8 mouse cellular contexts compared by ENCODE assay signal in genomic region chr4:99828739-99829093, GRCm38 (mm10). TPM values are rescaled to one million over a fixed set of nuclear protein-coding genes. Genes with fewer than 3 reads are reported as not detected.
DNase-seq lines count a peak whose midpoint lies in the region; ATAC-seq and TF ChIP-seq lines count a peak whose summit lies in the region.

No protein-coding gene starts in this region.

- TF ChIP-seq EP300 in CH12.LX (IDR thresholded peaks at IDR 0.05; ENCODE audit: low read length), result no peak

- H3K79me2 ChIP-seq in CH12.LX (replicated peaks; ENCODE audit: control insufficient read depth, extremely low read depth, insufficient read depth, poor library complexity, severe bottlenecking), result peaks cover 9% of the 10 kb centered on the region; the same call in 1 of the 2 replicates

- H3K9me3 ChIP-seq in heart, embryonic 10.5 days, result no peaks in the 10 kb centered on the region
- no peaks in the 10 kb centered on the region for H3K9me3 ChIP-seq in CH12.LX (replicated peaks; ENCODE audit: low read length)
- H3K9me3 ChIP-seq in forebrain, embryonic 16.5 days (ENCODE audit: control insufficient read depth, low read length), result no peaks in the 10 kb centered on the region
- no peaks in the 10 kb centered on the region for H3K9me3 ChIP-seq in liver, embryonic 16.5 days (replicated peaks; ENCODE audit: control insufficient read depth, low read length)

- peak overlapping the region; percentile 94 for H3K27ac ChIP-seq in heart, embryonic 10.5 days
- H3K27ac ChIP-seq in CH12.LX (ENCODE audit: insufficient read depth, low read depth), result no peak overlapping the region
- peak overlapping the region; percentile 96 for H3K27ac ChIP-seq in forebrain, embryonic 16.5 days (ENCODE audit: low read length)
- H3K27ac ChIP-seq in liver, embryonic 16.5 days (ENCODE audit: low read length), result peak overlapping the region; percentile 17; the same call in 1 of the 2 replicates

- TF ChIP-seq POLR2A in CH12.LX (IDR thresholded peaks at IDR 0.05; ENCODE audit: low read depth, low read length), result no peak; the same call in 1 of the 2 replicates

- no peak for TF ChIP-seq CTCF in CH12.LX (conservative IDR thresholded peaks at IDR 0.05 in 1 of 2, IDR thresholded peaks at IDR 0.05 in 1 of 2; ENCODE audit: low read depth in 2 of 2, low read length in 2 of 2)

- no peak for DNase-seq in heart, embryonic 10.5 days (ENCODE audit: low spot score)
- DNase-seq in heart, postnatal 36 days, result no peak
- DNase-seq in CH12.LX (ENCODE audit: extremely low read depth), result no peak
- no peak for DNase-seq in yolk sac, embryonic 10.5 days (ENCODE audit: low spot score)
- DNase-seq in left cerebral cortex, postnatal 25 days (ENCODE audit: low spot score in 2 of 2), result no peak

- in situ Hi-C loops in CH12.LX (cut with MboI; ENCODE audit: low pct_ligation_motif_present, low pct_unique_long_range_greater_than_20kb, low sequenced_read_pairs), result no loop called here

- intact Hi-C loops in heart, postnatal 36 days (cut with DNase I), result no loop called here
- intact Hi-C loops in left cerebral cortex, postnatal 25 days (cut with DNase I), result no loop called here

- no peak overlapping the region; the same call in 1 of the 2 replicates for H3K4me2 ChIP-seq in CH12.LX (ENCODE audit: insufficient read depth, low read depth, poor library complexity, severe bottlenecking)
- peak overlapping the region; percentile 63 for H3K4me2 ChIP-seq in forebrain, embryonic 16.5 days (ENCODE audit: low read length)
- H3K4me2 ChIP-seq in liver, embryonic 16.5 days (ENCODE audit: low read depth, low read length), result peak overlapping the region; percentile 87

- dilution Hi-C loops in CH12.LX (cut with MboI; ENCODE audit: extremely low pct_ligation_motif_present, extremely low pct_unique_long_range_greater_than_20kb, low sequenced_read_pairs), result no loop called here

- H3K9ac ChIP-seq in CH12.LX (ENCODE audit: insufficient read depth, low read depth), result peak overlapping the region; percentile 82
- H3K9ac ChIP-seq in forebrain, embryonic 16.5 days (replicated peaks; ENCODE audit: low read depth, low read length), result peak overlapping the region; percentile 87
- peak overlapping the region; percentile 75 for H3K9ac ChIP-seq in liver, embryonic 16.5 days (ENCODE audit: low read depth, low read length)

- ATAC-seq in forebrain, embryonic 16.5 days, result peak; percentile 43
- ATAC-seq in liver, embryonic 16.5 days (ENCODE audit: low read depth), result peak; percentile 3; the same call in 1 of the 2 replicates
- no peak for ATAC-seq in granulocyte monocyte progenitor cell, adult 5-6 weeks (replicated peaks; ENCODE audit: poor library complexity, severe bottlenecking)

- H3K27me3 ChIP-seq in heart, embryonic 10.5 days (ENCODE audit: insufficient read depth, poor library complexity, severe bottlenecking), result no peaks in the 10 kb centered on the region
- no peaks in the 10 kb centered on the region for H3K27me3 ChIP-seq in CH12.LX (replicated peaks)
- no peaks in the 10 kb centered on the region for H3K27me3 ChIP-seq in forebrain, embryonic 16.5 days (replicated peaks; ENCODE audit: control insufficient read depth, insufficient read depth, low read length)
- no peaks in the 10 kb centered on the region for H3K27me3 ChIP-seq in liver, embryonic 16.5 days (ENCODE audit: control insufficient read depth, insufficient read depth, low read depth, low read length)

- H3K36me3 ChIP-seq in heart, embryonic 10.5 days, result 0 out of 2 replicates have a peak, but pooled peaks cover 2% of the 10 kb centered on the region
- peaks cover 0 to 13% of the 10 kb centered on the region in 2 experiments for H3K36me3 ChIP-seq in CH12.LX (replicated peaks in 1 of 2; ENCODE audit: control insufficient read depth in 1 of 2, insufficient read depth in 1 of 2, low read length in 1 of 2)
- H3K36me3 ChIP-seq in forebrain, embryonic 16.5 days (ENCODE audit: control insufficient read depth, insufficient read depth), result no peaks in the 10 kb centered on the region
- no peaks in the 10 kb centered on the region for H3K36me3 ChIP-seq in liver, embryonic 16.5 days (ENCODE audit: control insufficient read depth, insufficient read depth)

- H3K4me3 ChIP-seq in heart, embryonic 10.5 days, result peak overlapping the region; percentile 73
- H3K4me3 ChIP-seq in CH12.LX (replicated peaks in 1 of 3; ENCODE audit: low read depth in 2 of 3, low read length in 2 of 3, poor library complexity in 1 of 3), result peak overlapping the region; percentile 69 to 85 (median 77)
- peak overlapping the region; percentile 75 for H3K4me3 ChIP-seq in forebrain, embryonic 16.5 days (replicated peaks; ENCODE audit: low read length)
- H3K4me3 ChIP-seq in liver, embryonic 16.5 days (ENCODE audit: low read depth, low read length), result peak overlapping the region; percentile 84

- peaks cover 7% of the 10 kb centered on the region for H3K4me1 ChIP-seq in heart, embryonic 10.5 days
- H3K4me1 ChIP-seq in CH12.LX (ENCODE audit: control insufficient read depth in 1 of 2, insufficient read depth in 2 of 2), result peaks cover 0 to 12% of the 10 kb centered on the region in 2 experiments; a peak in 2 of 4 replicates
- H3K4me1 ChIP-seq in forebrain, embryonic 16.5 days (replicated peaks; ENCODE audit: control insufficient read depth, insufficient read depth, low read length), result peaks cover 7% of the 10 kb centered on the region; the same call in 1 of the 2 replicates
- H3K4me1 ChIP-seq in liver, embryonic 16.5 days (ENCODE audit: control insufficient read depth, low read depth, low read length), result no peaks in the 10 kb centered on the region; the same call in none of the 2 replicates

- WGBS in heart, embryonic 10.5 days, result under 1% methylated on average over 7 of the region's 7 CpGs
- 0% methylated on average over 7 of the region's 7 CpGs for WGBS in forebrain, embryonic 16.5 days
- WGBS in liver, embryonic 16.5 days (ENCODE audit: insufficient replicate concordance), result 2% methylated on average over 7 of the region's 7 CpGs

- no peak for TF ChIP-seq RAD21 in CH12.LX (IDR thresholded peaks at IDR 0.05; ENCODE audit: low read depth, low read length)

TF ChIP-seq in CH12.LX, 34 proteins besides CTCF, POLR2A, EP300 and RAD21:
- TF ChIP-seq JUND (conservative IDR thresholded peaks at IDR 0.05; ENCODE audit: low read depth, low read length) (no peak), MAX (IDR thresholded peaks at IDR 0.05; ENCODE audit: low read length) (no peak), GABPA (IDR thresholded peaks at IDR 0.05; ENCODE audit: insufficient replicate concordance, low read depth, low read length) (no peak), ZKSCAN1 (IDR thresholded peaks at IDR 0.05; ENCODE audit: borderline replicate concordance, low read depth, low read length) (no peak)

RNA-seq across cellular contexts. Expression of gene Efcab7, which starts 0.3 kb away (rescaled TPM):
- 10.2 and 17.8 TPM in 2 replicates for polyA plus RNA-seq in heart, embryonic 10.5 days (2016; fragmentation: Nextera tagmentation; extraction: Ambion mirVana)
- total RNA-seq in heart, postnatal 36 days (2021), result 1 to 10 TPM; 2.7 TPM
- total RNA-seq in CH12.LX (2012; rRNA removed) (14.6 and 17.9 TPM in 2 replicates), CH12.LX (2014; rRNA removed) (53.2 and 57.0 TPM in 2 replicates)
- polyA plus RNA-seq in CH12.LX (2012; ENCODE audit: insufficient read length, low read depth), result 10.6 and 16.8 TPM in 2 replicates
- polyA plus RNA-seq in forebrain, embryonic 16.5 days (2015; fragmentation: Nextera tagmentation; extraction: Ambion mirVana), result 19.2 and 26.8 TPM in 2 replicates
- 2.4 and 2.7 TPM in 2 replicates for polyA plus RNA-seq in liver, embryonic 16.5 days (2015; fragmentation: Nextera tagmentation; extraction: Ambion mirVana)
- 1 to 10 TPM; 4.4 to 5.5 TPM for total RNA-seq in left cerebral cortex, postnatal 25 days (2021)
- total RNA-seq in granulocyte monocyte progenitor cell, adult 5-6 weeks (2014; fragmentation: Nextera tagmentation), result 4.3 and 12.7 TPM in 2 replicates
- 8.7 and 17.3 TPM in 2 replicates for total RNA-seq in granulocyte monocyte progenitor cell, adult 5-6 weeks (2017)
